Mouse (Mus musculus): Measurements from ENCODE around the gene Hpse2. TPM values are rescaled to one million over a fixed set of nuclear protein-coding genes. Genes with fewer than 3 reads are reported as not detected.

The Hpse2 gene
- polyA plus RNA-seq, 1 experiment from 2014 or later, result 7.1 TPM

GRCm38 (mm10) chr19:43022611-43023173, 365.5 kb downstream of the Hpse2 start:
- Histone ChIP-seq H3K27ac (no peak overlapping the region), H3K4me3 (no peak overlapping the region), H3K27me3 (no peaks in the 10 kb centered on the region), H3K9me3 (no peaks in the 10 kb centered on the region), H3K9ac (no peak overlapping the region), H3K4me1 (no peaks in the 10 kb centered on the region), H3K4me2 (no peak overlapping the region), H3K36me3 (no peaks in the 10 kb centered on the region)
- WGBS, result 49% methylated on average over 3 of the region's 3 CpGs
- no peak for ATAC-seq (ENCODE audit: insufficient number of reproducible peaks, low FRiP score, low TSS enrichment, low read depth)

GRCm38 (mm10) chr19:43018792-43019191, 369.4 kb downstream of the Hpse2 start:
- 82% methylated on average over 5 of the region's 5 CpGs for WGBS
- H3K27me3 ChIP-seq, result no peaks in the 10 kb centered on the region
- H3K36me3 ChIP-seq, result no peaks in the 10 kb centered on the region
- no peaks in the 10 kb centered on the region for H3K4me1 ChIP-seq
- no peaks in the 10 kb centered on the region for H3K9me3 ChIP-seq
- no peak overlapping the region for H3K9ac ChIP-seq
- ATAC-seq (ENCODE audit: insufficient number of reproducible peaks, low FRiP score, low TSS enrichment, low read depth), result no peak
- H3K4me2 ChIP-seq, result no peak overlapping the region
- H3K27ac ChIP-seq, result no peak overlapping the region
- no peak overlapping the region for H3K4me3 ChIP-seq

GRCm38 (mm10) chr19:42996406-42996805, 391.7 kb downstream of the Hpse2 start:
- Histone ChIP-seq H3K27me3 (no peaks in the 10 kb centered on the region), H3K4me2 (no peak overlapping the region), H3K9ac (no peak overlapping the region), H3K4me1 (no peaks in the 10 kb centered on the region), H3K27ac (no peak overlapping the region), H3K36me3 (no peaks in the 10 kb centered on the region), H3K9me3 (no peaks in the 10 kb centered on the region), H3K4me3 (no peak overlapping the region)
- ATAC-seq (ENCODE audit: insufficient number of reproducible peaks, low FRiP score, low TSS enrichment, low read depth), result no peak
- 87% methylated on average over 4 of the region's 4 CpGs for WGBS

GRCm38 (mm10) chr19:42988833-42989232, 399.3 kb downstream of the Hpse2 start:
- Histone ChIP-seq H3K4me1 (0 out of 2 replicates have a peak, but pooled peaks cover 4% of the 10 kb centered on the region), H3K4me2 (no peak overlapping the region), H3K27me3 (no peaks in the 10 kb centered on the region), H3K9me3 (no peaks in the 10 kb centered on the region), H3K27ac (no peak overlapping the region), H3K36me3 (no peaks in the 10 kb centered on the region), H3K9ac (no peak overlapping the region), H3K4me3 (no peak overlapping the region)
- WGBS, result 82% methylated on average over 5 of the region's 5 CpGs
- no peak for ATAC-seq (ENCODE audit: insufficient number of reproducible peaks, low FRiP score, low TSS enrichment, low read depth)

- no peaks in the 10 kb centered on the region for H3K27me3 ChIP-seq
- H3K4me2 ChIP-seq, result no peak overlapping the region
- no peak overlapping the region for H3K4me3 ChIP-seq
- H3K4me1 ChIP-seq, result 0 out of 2 replicates have a peak, but pooled peaks cover 4% of the 10 kb centered on the region
- no peaks in the 10 kb centered on the region for H3K9me3 ChIP-seq
- 62% methylated on average over 1 of the region's 1 CpGs for WGBS
- no peaks in the 10 kb centered on the region for H3K36me3 ChIP-seq
- no peak for ATAC-seq (ENCODE audit: insufficient number of reproducible peaks, low FRiP score, low TSS enrichment, low read depth)
- H3K27ac ChIP-seq, result no peak overlapping the region
- no peak overlapping the region for H3K9ac ChIP-seq
These were observed 401.8 kb downstream of the Hpse2 start for GRCm38 (mm10) chr19:42986315-42986701.

- no peaks in the 10 kb centered on the region for H3K9me3 ChIP-seq
- no peaks in the 10 kb centered on the region for H3K36me3 ChIP-seq
- 33% methylated on average over 4 of the region's 4 CpGs for WGBS
- no peak for ATAC-seq (ENCODE audit: insufficient number of reproducible peaks, low FRiP score, low TSS enrichment, low read depth)
- no peak overlapping the region for H3K9ac ChIP-seq
- H3K27ac ChIP-seq, result no peak overlapping the region
- no peak overlapping the region for H3K4me2 ChIP-seq
- H3K4me3 ChIP-seq, result no peak overlapping the region
- 0 out of 2 replicates have a peak, but pooled peaks cover 4% of the 10 kb centered on the region for H3K4me1 ChIP-seq
- H3K27me3 ChIP-seq, result no peaks in the 10 kb centered on the region
These were observed 402.5 kb downstream of the Hpse2 start for GRCm38 (mm10) chr19:42985372-42986314.

- no peak for ATAC-seq (ENCODE audit: insufficient number of reproducible peaks, low FRiP score, low TSS enrichment, low read depth)
- no peaks in the 10 kb centered on the region for H3K4me1 ChIP-seq
- H3K27ac ChIP-seq, result no peak overlapping the region
- H3K4me3 ChIP-seq, result no peak overlapping the region
- WGBS, result 52% methylated on average over 3 of the region's 3 CpGs
- H3K4me2 ChIP-seq, result no peak overlapping the region
- H3K9ac ChIP-seq, result no peak overlapping the region
- no peaks in the 10 kb centered on the region for H3K27me3 ChIP-seq
- no peaks in the 10 kb centered on the region for H3K36me3 ChIP-seq
- H3K9me3 ChIP-seq, result no peaks in the 10 kb centered on the region
These were observed 407.6 kb downstream of the Hpse2 start for GRCm38 (mm10) chr19:42980537-42980936.

GRCm38 (mm10) chr19:42977938-42978337, 410.2 kb downstream of the Hpse2 start:
- Histone ChIP-seq H3K9ac (no peak overlapping the region), H3K4me3 (no peak overlapping the region), H3K27me3 (no peaks in the 10 kb centered on the region), H3K27ac (no peak overlapping the region), H3K4me2 (no peak overlapping the region), H3K36me3 (no peaks in the 10 kb centered on the region), H3K4me1 (no peaks in the 10 kb centered on the region), H3K9me3 (no peaks in the 10 kb centered on the region)
- ATAC-seq (ENCODE audit: insufficient number of reproducible peaks, low FRiP score, low TSS enrichment, low read depth), result no peak
- WGBS, result 36% methylated on average over 2 of the region's 2 CpGs

GRCm38 (mm10) chr19:42973740-42974139, 414.4 kb downstream of the Hpse2 start:
- peak; percentile 58; the same call in 1 of the 2 replicates for ATAC-seq (ENCODE audit: insufficient number of reproducible peaks, low FRiP score, low TSS enrichment, low read depth)
- no peaks in the 10 kb centered on the region for H3K36me3 ChIP-seq
- no peak overlapping the region for H3K27ac ChIP-seq
- no peak overlapping the region for H3K4me3 ChIP-seq
- no peaks in the 10 kb centered on the region for H3K4me1 ChIP-seq
- no peak overlapping the region for H3K9ac ChIP-seq
- H3K9me3 ChIP-seq, result no peaks in the 10 kb centered on the region
- WGBS, result 44% methylated on average over 5 of the region's 5 CpGs
- H3K27me3 ChIP-seq, result no peaks in the 10 kb centered on the region
- no peak overlapping the region for H3K4me2 ChIP-seq

- no peak overlapping the region for H3K9ac ChIP-seq
- no peak overlapping the region for H3K4me3 ChIP-seq
- H3K4me1 ChIP-seq, result no peaks in the 10 kb centered on the region
- WGBS, result 61% methylated on average over 1 of the region's 1 CpGs
- no peaks in the 10 kb centered on the region for H3K9me3 ChIP-seq
- no peak overlapping the region for H3K4me2 ChIP-seq
- no peak overlapping the region for H3K27ac ChIP-seq
- no peaks in the 10 kb centered on the region for H3K36me3 ChIP-seq
- ATAC-seq (ENCODE audit: insufficient number of reproducible peaks, low FRiP score, low TSS enrichment, low read depth), result no peak
- H3K27me3 ChIP-seq, result no peaks in the 10 kb centered on the region
These were observed 423.0 kb downstream of the Hpse2 start for GRCm38 (mm10) chr19:42965171-42965570.

GRCm38 (mm10) chr19:42948114-42948636, 440.0 kb downstream of the Hpse2 start:
- Histone ChIP-seq H3K9me3 (peaks cover 3% of the 10 kb centered on the region; the same call in 1 of the 2 replicates), H3K27ac (no peak overlapping the region), H3K9ac (no peak overlapping the region), H3K4me3 (no peak overlapping the region), H3K4me1 (peaks cover 6% of the 10 kb centered on the region; the same call in 1 of the 2 replicates), H3K27me3 (no peaks in the 10 kb centered on the region), H3K36me3 (no peaks in the 10 kb centered on the region), H3K4me2 (no peak overlapping the region)
- WGBS, result 5% methylated on average over 3 of the region's 3 CpGs
- no peak for ATAC-seq (ENCODE audit: insufficient number of reproducible peaks, low FRiP score, low TSS enrichment, low read depth)

GRCm38 (mm10) chr19:42937544-42937943, 450.6 kb downstream of the Hpse2 start:
- Histone ChIP-seq H3K4me1 (peaks cover 9% of the 10 kb centered on the region), H3K9me3 (no peaks in the 10 kb centered on the region; the same call in 1 of the 2 replicates), H3K27ac (no peak overlapping the region), H3K9ac (no peak overlapping the region), H3K36me3 (no peaks in the 10 kb centered on the region; the same call in 1 of the 2 replicates), H3K4me3 (no peak overlapping the region), H3K27me3 (no peaks in the 10 kb centered on the region), H3K4me2 (no peak overlapping the region)
- WGBS, result 47% methylated on average over 1 of the region's 1 CpGs
- no peak for ATAC-seq (ENCODE audit: insufficient number of reproducible peaks, low FRiP score, low TSS enrichment, low read depth)
